Mouse (Mus musculus): ENCODE data around the gene Gm20388.
A peak's percentile ranks its signal among the peaks of the same experiment; 100 is the strongest.

The Gm20388 gene

DNA sequence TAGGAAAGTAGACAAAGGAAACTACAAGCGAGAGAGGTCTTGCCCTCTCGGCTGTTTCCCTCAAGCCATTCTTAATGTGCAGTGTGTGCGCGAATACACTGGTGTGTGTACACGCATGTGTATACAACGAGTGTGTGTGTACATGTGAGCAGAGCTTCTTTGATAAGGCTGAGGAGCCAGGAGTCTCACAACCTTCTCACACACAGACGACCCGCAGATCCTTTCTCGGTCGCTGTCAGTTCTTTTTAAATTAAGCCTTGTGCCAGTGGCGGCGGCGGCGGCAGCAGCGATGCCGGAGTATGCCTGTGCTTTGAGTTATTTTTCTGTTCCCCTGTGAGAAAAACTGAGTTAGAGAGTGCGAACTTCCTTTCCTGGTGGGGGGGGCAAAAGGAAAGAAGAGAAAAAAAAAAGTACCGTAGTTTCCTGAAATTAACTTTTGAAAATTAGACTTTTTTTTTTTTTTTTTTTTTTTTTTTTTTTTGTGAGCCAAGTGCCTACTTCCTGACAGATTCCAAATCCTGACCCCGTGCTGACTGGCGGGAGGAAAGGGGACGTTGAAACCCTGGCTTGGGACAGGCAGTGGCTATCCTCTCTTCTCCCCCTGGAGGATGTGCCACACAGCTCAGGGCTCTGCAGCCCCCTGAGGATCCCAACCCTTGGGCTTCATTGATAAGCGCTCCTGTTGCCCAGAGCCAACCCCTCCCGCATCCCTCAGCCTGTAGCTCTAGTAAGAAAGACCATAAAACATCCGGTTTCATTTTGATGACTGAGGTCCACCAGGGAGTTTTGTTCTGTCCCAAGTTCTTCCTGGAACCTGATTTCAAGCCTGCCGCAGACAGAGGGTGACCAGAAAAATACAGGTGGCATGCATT is 1038.2 kb downstream of the Gm20388 start:
- DNase-seq = no peak

DNA sequence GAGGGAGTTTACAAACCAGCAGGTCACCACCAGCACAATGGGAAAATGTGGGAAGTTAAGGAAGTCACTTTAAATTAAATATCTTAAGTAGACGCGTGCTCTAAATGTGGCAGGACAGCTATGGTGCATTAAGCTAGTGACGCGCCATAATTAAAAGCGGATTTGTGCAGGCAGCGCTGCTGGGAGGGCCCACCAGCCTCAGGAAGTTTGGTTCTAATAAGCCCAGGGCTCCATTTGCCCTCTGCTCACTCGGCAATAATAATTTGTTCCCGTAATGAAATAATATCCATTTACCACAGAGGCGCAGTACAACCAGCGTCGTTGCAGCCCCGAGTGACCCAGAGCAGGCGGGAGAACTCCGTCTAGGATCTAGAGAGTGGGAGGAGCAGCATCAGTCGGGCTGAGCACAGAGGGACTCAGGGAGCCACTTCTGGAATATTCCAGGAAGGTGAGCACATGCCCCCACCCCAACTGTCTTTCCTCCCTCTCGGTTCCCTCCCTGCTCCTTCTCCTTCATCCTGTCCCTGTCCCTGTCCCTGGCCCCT is 1040.1 kb downstream of the Gm20388 start:
- no peak for DNase-seq

DNA sequence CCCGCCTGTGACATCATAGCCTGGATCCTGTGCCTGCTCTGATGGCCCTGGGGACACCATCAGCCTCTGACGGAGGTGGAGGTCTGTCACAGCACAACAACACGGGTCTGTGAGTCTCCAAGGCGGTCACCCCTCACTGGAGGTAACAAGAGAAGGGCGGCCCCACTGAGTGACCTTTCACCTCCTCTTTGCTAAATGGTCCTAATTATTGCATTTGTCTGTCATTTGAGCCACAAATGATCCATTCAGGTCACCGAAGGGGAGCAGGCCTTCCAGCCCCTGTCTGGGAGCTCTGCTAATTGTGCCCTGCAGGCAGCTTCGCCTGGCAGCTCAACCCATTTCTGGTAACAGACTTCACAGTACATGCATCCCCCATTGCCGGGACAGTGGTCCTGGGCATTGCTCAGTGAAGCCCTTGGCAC is 1048.8 kb downstream of the Gm20388 start:
- DNase-seq = no peak

DNA sequence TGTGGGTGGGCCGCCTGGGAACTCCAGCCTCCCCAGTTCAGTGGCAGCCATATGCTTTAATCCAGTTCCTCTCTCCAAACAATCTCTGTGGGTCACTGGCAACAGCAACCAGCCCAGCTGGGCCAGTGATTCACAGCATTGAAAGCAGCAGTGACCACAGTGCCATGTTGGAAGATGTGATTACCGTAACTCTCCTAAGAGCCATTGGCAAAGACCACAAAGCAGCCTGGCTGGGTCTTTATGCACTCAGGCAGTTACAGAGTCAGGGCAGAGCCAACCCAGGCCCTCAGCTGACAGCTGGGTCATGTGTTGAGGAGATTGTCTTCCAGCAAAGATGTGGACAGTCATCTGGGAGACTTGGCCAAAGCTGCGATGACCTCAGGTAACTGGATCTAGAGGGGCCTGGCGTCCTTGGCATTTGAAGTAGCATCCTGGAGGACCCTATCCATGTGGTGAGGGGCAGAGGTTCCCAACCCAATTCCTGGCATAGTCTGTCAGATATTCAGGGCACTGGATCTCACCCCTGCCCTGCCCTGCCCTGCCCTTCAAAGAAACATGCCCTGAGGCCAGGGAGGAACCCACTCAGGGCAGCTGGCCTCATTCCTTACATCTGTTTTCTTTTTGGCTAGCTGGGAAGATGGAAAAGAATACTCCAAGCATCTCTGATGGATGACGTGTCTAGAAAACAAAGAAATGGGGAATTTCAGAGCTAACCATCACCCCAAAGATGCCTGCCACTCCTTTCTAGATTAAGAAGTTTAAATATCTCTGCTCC is 1052.2 kb downstream of the Gm20388 start:
- DNase-seq = peak; percentile 28 to 35

DNA sequence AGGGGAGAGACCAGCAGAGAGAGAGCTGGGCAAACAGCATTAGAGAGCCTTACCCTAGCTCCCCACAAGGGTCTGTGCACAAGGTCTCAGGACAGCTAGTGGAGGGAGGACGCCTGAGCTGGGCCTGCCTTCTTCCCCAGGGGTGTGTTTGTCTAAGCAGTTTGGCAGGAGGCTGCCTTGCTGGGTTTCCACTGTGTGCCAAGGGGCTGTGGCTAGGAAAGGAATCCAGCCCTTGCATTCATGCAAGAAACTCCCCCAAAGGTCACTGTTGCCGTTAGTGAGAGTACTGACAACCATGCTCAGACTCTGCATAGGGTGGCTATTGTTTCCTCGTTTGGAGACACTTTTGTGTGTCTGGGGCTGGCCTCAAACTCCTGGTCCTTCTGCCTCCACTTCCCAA is 1055.9 kb downstream of the Gm20388 start:
- DNase-seq = no peak

DNA sequence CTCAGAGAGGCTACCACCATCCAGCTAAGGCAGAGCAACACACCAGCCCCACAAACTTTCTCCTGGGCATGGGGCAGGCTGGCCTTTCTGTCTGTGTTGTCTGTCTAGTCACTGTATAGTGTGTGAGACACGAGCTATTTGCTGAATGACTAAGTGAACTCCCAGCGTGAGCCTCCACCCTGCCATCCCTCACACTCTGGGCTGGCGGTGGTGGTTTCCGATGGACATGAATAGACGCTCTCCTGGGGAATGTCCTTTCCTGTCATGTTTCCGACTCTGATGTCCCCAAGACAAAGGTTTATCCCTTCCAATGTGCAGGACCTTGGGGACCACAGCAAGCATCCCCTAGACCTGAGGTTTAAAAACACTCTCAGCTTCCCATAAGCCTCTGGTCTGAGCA is 1057.7 kb downstream of the Gm20388 start:
- no peak for DNase-seq

DNA sequence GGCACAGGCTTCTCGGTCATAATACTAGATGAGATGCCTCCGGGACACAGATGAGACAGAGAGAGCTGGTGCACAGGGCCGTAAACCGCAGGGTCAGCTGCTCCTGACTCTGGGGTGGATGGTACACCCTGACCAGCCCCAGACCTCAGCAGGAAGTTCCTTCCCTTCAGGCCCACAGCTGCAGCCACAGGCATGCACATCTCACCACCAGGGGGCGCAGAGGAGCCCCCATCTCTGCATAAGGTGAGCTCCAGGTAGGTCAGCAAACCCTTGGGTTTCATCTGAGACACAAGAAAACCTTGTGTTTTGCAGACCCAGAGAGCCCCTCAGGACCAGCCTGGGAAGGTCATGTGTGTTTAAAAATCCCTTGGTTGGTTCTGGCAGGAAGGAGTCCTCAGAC is 1059.7 kb downstream of the Gm20388 start:
- DNase-seq = peak; percentile 66 to 78

DNA sequence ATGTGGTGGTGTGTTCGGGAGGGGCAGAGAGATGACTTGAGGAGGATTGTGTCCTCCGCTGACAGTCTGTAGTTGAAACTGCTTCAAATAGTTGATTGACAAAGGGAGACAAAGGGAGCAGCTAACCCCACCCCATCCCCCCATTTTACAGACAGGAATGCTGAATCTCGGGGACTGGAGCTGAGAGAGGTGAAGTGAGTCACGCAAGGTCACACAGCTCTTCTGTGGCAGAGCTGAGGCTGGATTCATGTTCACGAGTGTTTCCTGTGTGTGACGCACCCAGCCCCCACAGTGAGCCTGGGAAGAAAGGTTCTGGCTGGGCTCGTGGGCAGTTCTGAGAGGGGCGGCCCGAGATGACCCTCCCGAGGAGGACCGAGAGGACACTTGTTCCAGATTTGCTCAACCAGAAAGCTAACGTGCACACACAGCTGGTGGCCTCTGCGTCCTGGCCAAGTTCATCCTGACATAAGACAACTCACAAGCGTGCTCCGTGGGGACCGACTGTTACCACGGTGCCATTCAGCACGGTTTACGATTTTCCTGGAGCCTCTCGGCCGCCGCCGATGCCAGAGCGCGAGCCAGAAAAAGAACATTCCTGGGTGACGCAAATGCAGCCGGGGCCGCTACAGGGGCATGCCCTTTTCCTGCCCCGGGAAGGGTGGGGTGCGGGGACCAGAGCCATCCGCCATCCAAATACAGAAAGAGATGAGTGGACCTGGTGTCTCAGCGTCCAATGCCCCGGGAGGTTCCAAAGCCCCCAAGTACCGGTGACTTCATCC is 1061.2 kb downstream of the Gm20388 start:
- peak; percentile 53 to 61 for DNase-seq

DNA sequence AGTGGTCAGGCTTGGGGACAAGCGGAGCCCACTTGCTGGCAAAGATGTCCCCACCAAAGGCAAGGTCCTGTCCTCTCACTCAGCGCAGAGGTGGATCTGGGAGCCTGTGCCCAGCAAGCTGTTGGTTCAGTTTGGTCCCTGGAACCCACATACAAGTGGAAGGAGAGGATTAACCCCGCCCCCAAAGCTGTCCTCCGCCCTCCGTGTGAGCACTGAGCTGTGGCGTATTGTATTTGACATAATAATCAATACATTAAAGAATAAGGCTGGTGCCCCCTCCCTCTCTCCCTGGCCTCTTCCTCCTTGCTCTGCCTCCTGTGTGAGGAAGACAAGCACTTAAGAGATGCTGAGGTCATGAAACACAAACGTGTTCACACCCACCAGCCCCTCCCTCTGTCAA is 1062.4 kb downstream of the Gm20388 start:
- no peak for DNase-seq

DNA sequence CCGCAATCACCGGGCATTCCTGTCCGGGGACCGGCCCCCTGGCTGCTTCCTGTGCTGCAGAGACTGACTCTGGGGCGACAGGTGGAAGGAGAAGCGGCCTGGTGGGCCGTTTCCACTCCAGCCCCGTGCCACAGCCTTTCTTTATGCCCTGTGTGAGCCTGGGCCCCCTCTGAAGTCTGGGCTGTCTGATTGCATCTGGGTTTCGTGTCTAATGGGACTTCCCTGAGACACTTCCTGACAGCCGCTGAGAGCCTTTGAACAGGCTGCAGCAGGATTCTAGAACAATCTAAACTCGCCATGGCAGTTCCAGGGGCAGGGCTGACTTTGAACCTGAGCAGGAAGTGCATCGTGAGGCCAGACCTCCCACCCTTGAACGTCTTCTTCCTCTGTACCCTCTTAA is 1066.5 kb downstream of the Gm20388 start:
- no peak for DNase-seq

DNA sequence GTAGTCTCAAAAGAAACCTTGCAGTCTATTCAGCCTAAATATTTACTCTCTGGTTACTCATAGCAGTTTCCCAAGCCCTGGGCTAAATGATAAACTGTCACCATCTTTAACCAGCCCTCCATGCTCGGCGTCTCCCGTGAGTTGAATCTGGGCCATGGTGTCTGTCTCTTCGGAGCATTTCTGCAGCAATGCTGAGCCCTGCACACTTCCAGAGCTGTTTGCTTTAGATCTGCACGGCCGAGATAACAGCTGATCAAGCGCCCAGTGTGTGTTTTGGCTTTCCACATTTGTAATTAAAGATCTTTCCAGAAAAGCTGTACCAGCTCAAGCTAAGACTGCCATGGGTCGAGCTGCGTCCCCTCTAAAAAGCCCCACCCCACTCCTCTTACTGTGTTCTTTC is 1068.6 kb downstream of the Gm20388 start:
- no peak for DNase-seq

DNA sequence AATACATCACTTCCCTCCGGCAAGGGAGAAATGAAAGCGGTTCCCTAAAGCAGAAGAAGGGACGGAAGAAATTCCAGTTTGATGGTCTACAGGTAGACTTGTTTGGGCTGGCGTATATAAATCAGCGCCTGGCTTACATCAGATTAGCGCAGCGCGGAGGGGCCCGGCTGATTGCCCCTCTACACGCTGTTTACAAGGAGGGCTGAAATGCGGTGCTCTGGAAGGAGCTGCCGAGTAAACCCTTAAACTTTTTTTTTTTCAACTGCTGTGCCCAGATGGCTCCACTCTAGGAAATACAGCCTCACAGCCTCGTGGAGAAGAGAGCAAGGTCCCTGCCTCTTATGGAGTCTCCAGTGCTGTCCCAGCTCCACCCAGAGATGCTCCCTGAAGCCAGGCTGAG is 1070.3 kb downstream of the Gm20388 start:
- DNase-seq = no peak

DNA sequence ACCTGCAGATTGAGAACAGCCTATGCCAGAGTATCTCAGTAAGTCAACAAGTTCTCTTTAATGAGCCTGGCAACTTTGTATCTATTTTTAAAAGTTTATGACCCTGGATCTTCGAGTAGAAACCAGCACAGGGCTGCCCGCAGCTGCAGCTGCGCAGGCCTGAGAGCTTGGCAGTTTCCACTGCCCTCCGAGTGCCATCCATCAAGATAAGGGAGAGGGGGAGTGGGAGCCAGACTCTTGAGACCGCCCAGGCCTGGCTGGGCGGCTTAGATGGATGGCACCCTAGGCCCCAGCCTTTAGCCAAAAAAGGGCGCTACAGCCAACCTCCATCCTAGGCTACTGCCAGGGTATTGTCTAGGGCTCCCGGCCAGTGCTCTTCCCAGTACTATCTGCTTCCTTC is 1074.2 kb downstream of the Gm20388 start:
- no peak for DNase-seq

DNA sequence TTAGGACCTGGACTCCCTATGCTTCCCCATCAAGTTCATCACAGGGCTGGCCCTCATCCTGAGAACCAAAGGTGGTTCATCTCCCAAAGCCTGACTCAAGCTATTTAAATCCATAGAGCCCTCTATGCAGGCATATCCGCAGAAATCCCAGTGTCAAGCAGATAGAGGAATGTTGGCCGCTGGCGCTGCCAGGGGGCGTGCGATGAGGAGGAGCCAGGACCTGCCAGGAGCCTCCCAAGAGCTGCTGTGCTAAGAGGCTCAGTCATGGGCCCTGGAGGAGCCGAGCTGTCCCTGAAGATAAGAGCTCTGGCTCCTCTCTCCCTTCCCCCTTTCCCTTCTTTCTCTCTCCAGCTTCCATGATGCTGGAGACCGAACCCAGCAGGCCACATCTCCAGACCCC is 1075.4 kb downstream of the Gm20388 start:
- no peak for DNase-seq

DNA sequence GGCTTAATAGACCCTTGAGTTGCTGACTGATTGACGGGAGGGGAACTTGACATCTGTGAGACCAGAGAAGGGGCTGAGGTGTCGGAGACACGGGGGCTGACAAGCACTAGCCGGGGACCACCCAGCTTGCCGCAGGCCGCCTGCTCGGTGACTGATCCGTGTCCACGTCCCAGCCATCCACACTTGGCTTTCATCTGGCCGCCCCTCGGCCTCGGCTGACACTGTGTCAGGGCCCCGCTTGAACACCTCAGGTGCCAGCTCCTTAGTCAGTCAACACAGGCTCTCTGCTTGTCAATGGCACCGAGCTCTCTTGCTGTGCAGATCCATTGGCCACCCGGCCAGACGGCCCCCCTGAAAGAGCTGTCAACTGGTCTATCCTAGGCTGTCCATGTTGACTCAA is 1083.1 kb downstream of the Gm20388 start:
- no peak for DNase-seq

DNA sequence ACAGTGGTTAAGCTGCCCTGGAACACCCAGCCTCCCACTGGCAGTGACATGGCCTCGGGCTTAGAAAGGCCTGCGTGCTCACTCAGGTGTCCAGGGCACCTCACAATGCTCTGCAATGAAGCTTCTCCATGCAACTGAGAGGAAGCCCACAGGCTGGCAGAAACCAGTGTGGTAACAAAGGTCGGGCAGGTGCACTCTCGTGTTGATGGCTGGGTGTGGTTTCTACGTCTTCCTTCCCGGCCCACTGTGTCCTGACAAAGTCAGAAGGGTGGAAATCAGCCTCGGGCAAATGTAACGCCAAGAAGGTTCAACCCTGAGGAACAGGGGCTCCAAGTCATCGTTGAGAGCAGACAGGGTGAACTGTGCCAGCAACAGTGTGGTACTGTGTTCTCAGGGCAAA is 1084.8 kb downstream of the Gm20388 start:
- DNase-seq = no peak

DNA sequence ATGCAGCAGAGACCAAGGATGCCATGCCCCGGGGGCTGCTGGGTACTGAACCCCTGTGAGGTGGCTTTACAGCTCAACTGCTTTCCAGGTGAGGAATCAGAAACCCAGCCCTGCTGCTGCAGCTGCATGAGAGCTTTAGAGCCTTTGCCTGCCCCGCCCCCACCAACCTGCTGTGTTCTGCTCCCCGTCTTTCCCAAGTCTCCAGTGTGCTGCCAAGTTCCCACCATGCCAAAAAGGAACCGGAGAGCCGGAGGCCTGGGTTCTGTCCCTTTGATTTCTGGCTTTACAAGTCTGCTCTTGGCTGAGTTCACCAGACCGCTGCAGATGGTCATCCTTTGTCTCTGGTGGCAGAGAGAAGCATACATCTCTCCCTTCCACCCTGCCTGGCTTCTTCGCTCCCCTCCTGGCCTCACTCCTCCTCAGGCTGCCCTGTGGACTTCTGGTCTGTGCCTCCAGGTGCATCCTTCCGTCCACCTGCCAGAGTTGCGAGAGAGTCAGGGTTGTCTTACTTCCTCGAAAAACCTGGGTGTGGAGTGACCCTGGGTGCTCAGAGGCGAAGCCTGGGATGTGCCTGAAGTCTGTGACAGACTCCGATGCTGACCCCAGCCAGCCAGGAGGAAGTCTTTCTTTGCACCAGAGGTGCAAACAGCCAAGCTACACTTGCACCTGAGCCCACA is 1086.4 kb downstream of the Gm20388 start:
- DNase-seq = peak; percentile 52 to 62

DNA sequence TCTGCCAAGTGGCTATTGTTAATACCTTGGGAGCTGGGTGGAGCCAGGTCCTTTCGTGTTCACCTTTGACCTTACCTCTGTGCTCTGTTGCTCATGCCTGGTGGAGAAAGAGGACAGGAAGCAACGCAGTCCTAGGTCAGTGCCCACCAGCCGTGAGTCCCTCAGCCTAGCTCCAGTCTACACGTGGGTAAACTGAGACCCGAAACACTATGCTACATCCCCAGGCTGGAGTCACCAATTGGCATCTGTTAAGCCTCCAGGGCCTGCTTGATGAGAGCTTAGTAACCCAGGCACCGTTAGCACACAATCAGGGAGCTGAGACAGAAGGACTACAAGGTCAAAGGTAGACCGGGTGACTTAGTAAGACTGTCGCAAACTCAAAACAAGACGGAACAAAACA is 1087.3 kb downstream of the Gm20388 start:
- DNase-seq = no peak

DNA sequence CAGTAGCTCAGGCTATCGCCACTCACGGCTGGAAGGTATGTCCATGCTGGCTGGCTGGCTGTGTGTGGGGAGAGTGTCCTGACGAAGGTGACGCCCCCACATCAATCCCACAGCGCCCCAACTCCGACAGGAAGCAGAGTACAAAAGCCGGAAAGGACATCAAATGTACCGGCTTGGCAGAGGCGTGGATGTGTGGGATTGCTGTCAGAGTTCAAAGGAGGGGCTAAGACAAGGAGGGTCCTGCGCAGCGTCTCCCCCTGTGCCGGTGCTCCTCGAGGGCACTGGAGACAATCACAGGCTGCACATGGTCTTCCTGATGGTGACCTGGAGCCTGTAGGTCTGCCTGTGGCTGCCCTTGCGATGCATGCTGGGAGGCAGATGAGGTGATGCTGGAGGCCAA is 1088.3 kb downstream of the Gm20388 start:
- no peak for DNase-seq

DNA sequence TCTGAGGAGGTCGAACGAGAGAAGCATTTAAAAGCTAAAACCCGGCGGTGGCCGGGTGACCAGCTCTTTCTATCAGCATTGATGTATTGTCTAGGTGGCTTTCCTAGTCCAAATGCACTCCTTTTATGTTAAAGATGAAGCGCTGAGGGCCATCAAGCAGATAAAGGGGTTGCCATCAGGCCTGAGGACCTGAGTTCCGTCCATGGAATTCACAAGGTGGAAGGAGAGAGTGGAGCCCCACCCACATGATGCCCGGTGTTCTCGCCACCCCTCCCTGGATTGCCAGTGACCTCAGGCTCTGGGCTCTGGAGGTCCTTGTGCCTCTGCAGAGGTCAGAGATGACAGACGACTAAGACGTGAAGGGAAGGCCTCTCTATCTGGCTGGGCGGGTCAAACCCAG is 1091.3 kb downstream of the Gm20388 start:
- DNase-seq = no peak

DNA sequence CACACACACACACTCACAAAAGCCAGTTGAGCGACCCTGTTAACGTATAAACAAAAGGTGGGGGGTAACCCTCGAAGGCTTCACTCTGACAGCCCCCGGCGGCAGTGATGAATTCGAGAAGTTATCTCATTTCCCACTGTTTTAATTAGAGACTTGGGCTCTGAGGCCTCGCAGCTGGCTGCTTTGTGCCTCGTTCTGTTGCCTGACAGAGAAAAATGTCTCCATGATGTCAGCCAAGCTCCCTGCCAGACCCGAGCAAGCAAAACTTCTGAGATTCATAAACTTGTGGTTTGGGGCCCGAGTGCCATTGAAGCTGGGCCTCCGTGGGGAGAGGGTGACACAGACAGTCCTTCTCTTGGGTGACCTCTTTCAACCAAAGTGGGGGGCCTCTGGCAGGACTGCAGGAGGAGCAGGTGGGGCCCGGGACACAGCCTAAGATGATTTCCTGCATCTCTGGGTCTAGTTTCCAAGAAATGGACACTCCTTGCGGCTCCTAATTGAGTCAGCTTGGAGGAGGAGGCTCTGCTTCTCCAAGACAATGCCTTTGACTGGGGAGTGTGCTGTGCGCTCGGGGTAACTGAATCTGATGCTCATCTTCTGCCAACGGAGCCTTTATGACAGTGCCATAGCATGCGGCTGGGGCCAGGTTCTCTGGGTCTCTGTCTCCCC is 1092.4 kb downstream of the Gm20388 start:
- DNase-seq = no peak

DNA sequence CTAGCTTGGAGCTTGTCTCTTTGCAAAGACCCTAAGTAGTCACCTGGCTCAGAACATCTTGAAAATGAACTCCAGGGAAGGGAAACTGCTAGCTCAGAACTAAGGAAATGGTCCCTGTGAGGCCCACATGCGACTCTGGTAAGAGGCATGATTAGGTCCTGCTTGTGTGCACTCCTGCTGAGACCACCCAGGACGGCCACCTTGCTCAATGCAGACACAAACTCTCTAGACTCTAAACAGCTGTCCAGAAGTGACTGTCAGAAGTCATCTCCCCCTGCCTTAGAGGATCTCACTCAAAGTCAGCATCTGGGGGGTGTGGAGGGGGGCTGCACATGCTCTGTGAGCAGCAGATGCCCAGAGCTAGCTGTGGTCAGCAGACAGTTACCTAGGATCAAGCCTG is 1093.0 kb downstream of the Gm20388 start:
- DNase-seq = no peak
